Mouse (Mus musculus) forebrain, embryonic 16.5 days (tissue): ENCODE measurements around the gene Coq10b. TPM values are rescaled to one million over a fixed set of nuclear protein-coding genes. Genes with fewer than 3 reads are reported as not detected.
"Not testable (repeated sequence)": the region's sequence is repeated elsewhere in the genome, so short reads cannot be mapped to it uniquely, and the experiment has no call there.

Source experiments
- ATAC-seq: fragments of 200-750 bp; cut with Nextera tagmentation; 2 replicates; pipeline ENCODE4 v1.8.0; 2017; ENCODE audit warnings: mild to moderate bottlenecking, moderate library complexity
- H3K27ac ChIP-seq: fragments of 300-500 bp; sonication (generic); 2 replicates; pipeline ENCODE4 v1.5.1; 2014; ENCODE audit warnings: low read length, control low read depth
- H3K27me3 ChIP-seq: fragments of 300-500 bp; sonication (generic); replicated peaks from 2 replicates; pipeline ENCODE4 v1.6.1; 2014; ENCODE audit warnings: low read length; ENCODE audit not compliant: control insufficient read depth, insufficient read depth
- H3K36me3 ChIP-seq: fragments of 300-500 bp; sonication (generic); 2 replicates; pipeline ENCODE4 v1.6.1; 2014; ENCODE audit not compliant: control insufficient read depth, insufficient read depth
- H3K4me1 ChIP-seq: fragments of 300-500 bp; sonication (generic); replicated peaks from 2 replicates; pipeline ENCODE4 v1.6.1; 2014; ENCODE audit warnings: low read length; ENCODE audit not compliant: control insufficient read depth, insufficient read depth
- H3K4me2 ChIP-seq: fragments of 300-500 bp; sonication (generic); 2 replicates; pipeline ENCODE4 v1.6.1; 2014; ENCODE audit warnings: mild to moderate bottlenecking, low read length, control low read depth
- H3K4me3 ChIP-seq: fragments of 300-500 bp; sonication (generic); replicated peaks from 2 replicates; pipeline ENCODE4 v1.5.1; 2014; ENCODE audit warnings: mild to moderate bottlenecking, low read length, control low read depth
- H3K9ac ChIP-seq: fragments of 300-500 bp; sonication (generic); replicated peaks from 2 replicates; pipeline ENCODE4 v1.6.1; 2014; ENCODE audit warnings: low read depth, low read length, control low read depth
- H3K9me3 ChIP-seq: fragments of 300-500 bp; sonication (generic); 2 replicates; pipeline ENCODE4 v1.6.1; 2016; ENCODE audit warnings: low read length; ENCODE audit not compliant: control insufficient read depth
- WGBS: fragments of 180-500 bp; shearing (Covaris S2); extraction: QIAGEN DNeasy Blood & Tissue Kit; methylation state at CpG from one replicate; pipeline ENCODE4 v1.1.7; 2014; 5-methylcytosine and 5-hydroxymethylcytosine counted together
- polyA plus RNA-seq: library from polyadenylated mRNA; unstranded; fragments of >200 nt; fragmentation: Nextera tagmentation; extraction: Ambion mirVana; gene quantifications from 2 replicates; pipeline ENCODE4 v1.2.1, GENCODE M21; 2015

Gene Coq10b
- 34.4 and 35.5 TPM in 2 replicates for polyA plus RNA-seq

DNA sequence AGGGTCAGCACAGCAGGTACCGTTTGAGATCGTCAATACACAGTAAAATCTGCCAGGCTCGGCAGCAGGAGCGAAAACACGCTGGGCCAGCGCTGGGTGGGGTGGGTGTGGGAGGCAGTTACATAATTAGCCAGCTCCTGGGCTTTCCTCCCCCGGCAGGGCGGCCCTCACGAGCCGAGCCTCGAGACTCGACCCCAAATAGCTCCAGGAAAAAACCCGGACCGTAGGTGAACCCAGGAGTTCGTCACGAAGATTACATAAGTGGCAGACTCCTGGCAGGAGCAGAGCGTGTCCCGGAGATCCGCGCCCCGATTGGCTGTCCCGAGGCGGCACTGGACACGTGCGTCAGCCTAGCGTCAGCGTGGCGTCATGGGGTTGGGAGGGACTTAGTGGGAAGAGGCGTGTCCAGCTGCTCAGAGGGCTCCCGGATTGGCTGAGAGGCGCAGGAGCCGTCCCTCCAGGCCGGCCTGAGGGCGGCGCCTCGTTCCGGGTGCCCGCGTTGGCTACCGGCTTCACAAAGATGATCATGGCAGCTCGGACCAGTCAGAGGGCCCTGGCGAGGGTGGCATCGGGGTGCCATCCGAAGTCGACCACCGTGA is at the start of gene Coq10b:
Coq10b (plus strand) TSS at position 416 of the 599 bp plus-strand sequence.
- H3K27me3 ChIP-seq, result peaks cover 2% of the 10 kb centered on the region; the same call in 1 of the 2 replicates
- H3K36me3 ChIP-seq, result no peaks in the 10 kb centered on the region
- under 1% methylated on average over 46 of the region's 46 CpGs for WGBS
- ATAC-seq, result peak; percentile 100
- peak within 1 kb of the TSS; percentile 90 for H3K4me2 ChIP-seq
- H3K4me3 ChIP-seq, result peak within 1 kb of the TSS; percentile 82
- H3K4me1 ChIP-seq, result peaks cover 11% of the 10 kb centered on the region
- H3K9me3 ChIP-seq, result no peaks in the 10 kb centered on the region
- H3K27ac ChIP-seq, result peak within 1 kb of the TSS; percentile 64
- peak within 1 kb of the TSS; percentile 65 for H3K9ac ChIP-seq

DNA sequence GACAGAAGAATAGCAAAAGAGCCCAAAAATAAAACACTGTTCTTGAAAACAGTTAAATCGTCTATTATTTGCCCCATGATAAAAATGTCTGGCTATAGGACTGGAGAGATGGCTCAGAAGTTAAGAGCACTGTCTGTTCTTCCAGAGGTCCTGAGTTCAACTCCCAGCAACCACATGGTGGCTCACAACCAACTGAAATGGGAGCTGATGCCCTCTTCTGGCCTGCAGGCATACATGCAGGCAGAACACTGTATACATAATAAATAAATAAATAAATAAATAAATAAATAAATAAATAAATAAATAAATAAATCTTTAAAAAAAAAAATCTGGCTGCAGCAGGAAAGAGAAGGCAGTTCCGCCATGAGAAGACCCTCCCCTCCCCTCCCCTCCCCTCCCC is 44.3 kb upstream of the Coq10b start:
- ATAC-seq, H3K27ac ChIP-seq, H3K9me3 ChIP-seq, H3K4me2 ChIP-seq, H3K4me3 ChIP-seq, H3K27me3 ChIP-seq, H3K9ac ChIP-seq, H3K4me1 ChIP-seq: not testable (repeated sequence)
- WGBS, result 83% methylated on average over 2 of the region's 2 CpGs
- H3K36me3 ChIP-seq, result peaks cover 36% of the 10 kb centered on the region

DNA sequence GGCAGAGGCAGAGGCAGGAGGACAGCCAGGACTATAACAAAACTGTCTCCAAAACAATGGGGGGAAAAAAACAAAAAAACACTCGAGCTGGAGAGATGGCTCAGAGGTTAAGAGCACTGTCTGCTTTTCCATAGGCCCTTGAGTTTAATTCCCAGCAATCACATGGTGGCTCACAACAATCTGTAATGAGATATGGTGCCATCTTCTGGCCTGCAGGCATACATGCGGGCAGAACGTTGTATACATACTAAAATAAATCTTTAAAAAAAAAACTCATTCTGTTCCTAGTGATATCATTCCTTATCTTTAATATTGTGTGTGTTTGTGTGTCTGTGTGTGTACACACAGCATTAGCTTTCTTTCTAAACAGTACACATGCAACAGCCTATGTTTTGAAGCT is 40.1 kb upstream of the Coq10b start:
- no peaks in the 10 kb centered on the region for H3K27me3 ChIP-seq
- no peak overlapping the region for H3K4me3 ChIP-seq
- no peak for ATAC-seq
- H3K9ac ChIP-seq, result no peak overlapping the region
- H3K36me3 ChIP-seq, result peaks cover 37% of the 10 kb centered on the region
- H3K27ac ChIP-seq, result no peak overlapping the region
- no peak overlapping the region for H3K4me2 ChIP-seq
- no peaks in the 10 kb centered on the region for H3K4me1 ChIP-seq
- WGBS, result 55% methylated on average over 3 of the region's 3 CpGs
- no peaks in the 10 kb centered on the region for H3K9me3 ChIP-seq

DNA sequence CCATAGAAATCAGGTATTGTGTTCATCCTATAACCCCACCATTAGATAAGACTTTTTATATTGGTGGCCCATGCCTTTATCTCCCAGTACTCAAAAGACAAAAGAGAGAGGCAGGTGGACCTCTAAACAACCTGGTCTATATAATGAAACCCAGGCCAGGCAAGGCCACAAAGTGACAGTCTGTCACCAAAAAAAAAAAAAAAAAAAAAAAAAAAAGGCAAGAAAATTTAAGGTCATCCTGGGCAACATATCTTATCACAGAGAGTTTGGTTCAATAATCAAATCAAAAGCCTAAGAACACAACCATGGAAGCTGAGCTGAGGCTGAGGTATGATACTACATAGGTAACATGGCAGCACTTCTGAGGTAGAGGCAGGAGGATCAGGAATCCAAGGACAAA is 30.7 kb upstream of the Coq10b start:
- Histone ChIP-seq H3K4me3 (no peak overlapping the region), H3K36me3 (0 out of 2 replicates have a peak, but pooled peaks cover 4% of the 10 kb centered on the region), H3K27ac (no peak overlapping the region), H3K4me2 (no peak overlapping the region), H3K27me3 (no peaks in the 10 kb centered on the region), H3K4me1 (peaks cover 12% of the 10 kb centered on the region), H3K9me3 (no peaks in the 10 kb centered on the region), H3K9ac (no peak overlapping the region)
- no peak for ATAC-seq

DNA sequence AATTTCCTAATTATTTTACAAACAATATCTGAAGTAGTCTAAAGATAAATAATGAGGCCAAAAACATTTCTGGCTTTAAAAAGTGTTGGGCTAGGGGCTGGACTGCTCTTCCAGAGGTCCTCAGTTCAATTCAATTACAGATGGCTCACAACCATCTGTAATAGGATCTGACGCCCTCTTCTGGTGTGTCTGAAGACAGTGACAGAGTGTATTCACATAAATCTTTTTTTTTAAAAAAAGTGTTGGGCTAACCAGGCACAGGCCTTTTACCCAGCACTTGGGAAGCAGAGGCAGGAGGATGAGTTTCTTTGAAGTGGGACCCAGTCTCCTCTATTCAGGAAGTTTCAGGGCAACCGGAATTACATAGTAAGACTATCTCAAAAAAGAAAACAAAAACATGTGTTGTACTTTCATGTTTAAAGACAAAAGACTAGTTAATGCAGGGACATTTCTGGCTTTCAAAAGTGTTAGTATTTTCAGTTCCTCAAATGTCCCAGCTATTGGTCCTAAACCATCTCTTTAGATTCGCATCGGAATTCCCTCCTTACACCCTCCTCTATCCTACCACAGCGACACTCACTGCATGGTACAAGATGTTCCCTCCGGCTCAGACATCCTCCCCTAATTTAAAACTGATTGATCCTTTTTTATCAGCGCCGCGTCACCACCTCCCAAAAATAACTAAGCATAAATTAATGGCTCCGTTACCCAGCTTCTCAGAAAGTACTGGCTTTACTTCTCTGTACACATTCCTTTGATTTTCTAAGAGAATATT is 26.7 kb upstream of the Coq10b start:
- ATAC-seq, result no peak
- peak overlapping the region; percentile 94 for H3K4me3 ChIP-seq
- H3K27me3 ChIP-seq, result no peaks in the 10 kb centered on the region
- H3K4me2 ChIP-seq, result peak overlapping the region; percentile 75
- peaks cover 12% of the 10 kb centered on the region for H3K4me1 ChIP-seq
- whole genome bisulfite sequencing, result 14% methylated on average over 10 of the region's 10 CpGs
- no peaks in the 10 kb centered on the region for H3K36me3 ChIP-seq
- H3K27ac ChIP-seq, result peak overlapping the region; percentile 94
- H3K9ac ChIP-seq, result peak overlapping the region; percentile 94
- H3K9me3 ChIP-seq, result no peaks in the 10 kb centered on the region

DNA sequence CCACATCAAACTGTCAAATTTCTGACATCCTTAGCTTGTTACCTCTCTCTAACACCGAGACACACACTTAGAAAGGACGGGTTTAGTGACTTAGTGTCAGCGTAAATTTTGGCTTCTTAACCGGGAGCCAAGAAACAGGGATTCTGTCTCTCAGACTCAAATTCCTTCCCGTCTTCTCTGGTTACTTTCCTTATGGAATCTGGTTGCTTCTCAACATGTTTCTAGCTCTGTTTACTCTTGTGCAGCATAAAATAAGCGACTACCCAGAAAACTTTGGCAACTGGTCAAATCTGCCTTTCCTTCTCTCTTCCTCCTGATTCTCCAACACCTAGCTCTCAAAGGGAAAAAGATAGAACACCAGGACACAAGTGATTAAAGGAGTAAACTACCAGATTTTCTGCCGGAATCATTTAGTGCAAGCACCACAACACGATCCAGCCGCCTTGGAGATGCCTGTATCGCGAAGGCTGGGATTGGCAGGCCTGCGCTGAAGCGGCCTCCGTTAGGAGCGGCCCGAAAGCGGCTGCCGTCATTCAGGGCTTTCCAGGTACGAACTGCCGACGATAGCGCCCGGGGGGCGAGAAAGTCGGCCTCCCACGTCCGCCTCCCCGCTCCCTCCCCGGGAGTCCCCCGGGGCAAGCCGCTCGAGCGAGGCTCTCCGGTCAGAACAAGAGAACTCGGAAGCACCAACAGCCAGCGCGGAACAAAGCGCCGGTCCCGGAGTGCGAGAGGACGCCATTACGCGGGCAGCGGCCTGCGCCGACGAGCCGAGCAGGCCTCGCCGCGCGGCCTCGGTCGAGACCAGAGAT is 25.9 kb upstream of the Coq10b start:
- H3K9me3 ChIP-seq, result no peaks in the 10 kb centered on the region
- peak; percentile 69 for ATAC-seq
- H3K27ac ChIP-seq, result peak overlapping the region; percentile 94
- no peaks in the 10 kb centered on the region for H3K27me3 ChIP-seq
- H3K4me1 ChIP-seq, result peaks cover 12% of the 10 kb centered on the region
- peak overlapping the region; percentile 94 for H3K4me3 ChIP-seq
- H3K9ac ChIP-seq, result peak overlapping the region; percentile 94
- H3K36me3 ChIP-seq, result no peaks in the 10 kb centered on the region
- under 1% methylated on average over 55 of the region's 55 CpGs for WGBS
- peak overlapping the region; percentile 75 for H3K4me2 ChIP-seq

DNA sequence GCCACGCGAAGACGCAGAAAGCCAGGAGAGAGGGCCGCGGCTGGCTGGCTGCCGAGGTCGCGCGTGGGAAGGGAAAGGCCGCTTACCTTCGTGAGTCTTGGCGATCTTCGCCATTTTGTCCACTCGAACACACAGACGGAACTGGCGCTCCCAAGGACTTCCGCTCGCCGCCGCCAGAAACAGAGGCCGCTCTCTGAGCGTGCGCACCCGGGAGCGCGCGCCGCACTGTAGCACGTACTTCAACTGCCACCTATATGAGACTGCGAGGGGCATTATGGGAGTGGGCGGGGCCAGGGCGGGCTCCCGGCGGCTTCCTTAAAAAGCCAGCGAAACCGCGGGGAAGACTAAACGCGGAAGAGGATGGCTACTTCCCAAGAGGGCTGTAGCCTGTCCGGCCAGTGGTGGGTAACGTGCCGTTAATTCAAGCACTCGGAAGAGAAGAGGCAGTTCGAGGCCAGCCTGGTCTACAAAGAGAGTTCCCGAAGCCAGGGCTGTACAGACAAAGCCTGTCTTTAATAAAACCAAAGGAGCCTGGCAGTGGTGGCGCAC is 25.2 kb upstream of the Coq10b start, which contains the start of gene Sf3b1:
Sf3b1 (minus strand) TSS at position 229 of the 549 bp plus-strand sequence.
- 1% methylated on average over 46 of the region's 46 CpGs for WGBS

DNA sequence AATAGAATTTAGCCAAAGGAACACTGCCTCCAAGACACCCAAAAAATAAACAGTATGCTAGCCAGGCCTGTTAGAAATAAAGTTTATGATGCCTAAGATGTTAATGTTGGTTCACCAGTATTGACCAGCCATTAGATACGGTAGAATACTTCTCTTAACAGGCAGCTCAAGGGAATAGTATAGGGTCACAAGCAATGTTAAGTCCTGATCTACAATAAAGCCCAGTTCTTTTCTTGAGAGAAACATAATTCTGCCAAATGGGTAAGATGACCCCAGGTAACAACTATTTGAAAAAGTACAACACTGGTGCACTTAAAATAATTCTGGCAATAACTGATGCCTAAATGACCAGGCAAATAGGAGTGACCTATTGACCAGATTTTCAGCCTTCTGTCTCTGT is 24.6 kb upstream of the Coq10b start:
- H3K27me3 ChIP-seq, result no peaks in the 10 kb centered on the region
- no peak overlapping the region for H3K9ac ChIP-seq
- no peaks in the 10 kb centered on the region for H3K36me3 ChIP-seq
- H3K4me3 ChIP-seq, result no peak overlapping the region
- peak overlapping the region; percentile 51 for H3K4me2 ChIP-seq
- H3K27ac ChIP-seq, result no peak overlapping the region; the same call in 1 of the 2 replicates
- no peak for ATAC-seq
- no peaks in the 10 kb centered on the region for H3K9me3 ChIP-seq
- peaks cover 12% of the 10 kb centered on the region for H3K4me1 ChIP-seq
- WGBS, result 88% methylated on average over 1 of the region's 1 CpGs

More for the DNA sequence above, 25.2 kb upstream of the Coq10b start, which contains the start of gene Sf3b1:
- Histone ChIP-seq H3K4me3 (peak within 1 kb of the TSS; percentile 94), H3K4me1 (peaks cover 12% of the 10 kb centered on the region), H3K27ac (peak within 1 kb of the TSS; percentile 94), H3K27me3 (no peaks in the 10 kb centered on the region), H3K36me3 (no peaks in the 10 kb centered on the region), H3K9me3 (no peaks in the 10 kb centered on the region), H3K9ac (peak within 1 kb of the TSS; percentile 94), H3K4me2 (peak within 1 kb of the TSS; percentile 75)
- ATAC-seq, result peak; percentile 99
